Mouse (Mus musculus): ENCODE data around the gene Cdh20. TPM values are rescaled to one million over a fixed set of nuclear protein-coding genes. Genes with fewer than 3 reads are reported as not detected.

Gene Cdh20
- total RNA-seq, 2 experiments from 2014 or later: 0.08 TPM; not detected in 1

DNA sequence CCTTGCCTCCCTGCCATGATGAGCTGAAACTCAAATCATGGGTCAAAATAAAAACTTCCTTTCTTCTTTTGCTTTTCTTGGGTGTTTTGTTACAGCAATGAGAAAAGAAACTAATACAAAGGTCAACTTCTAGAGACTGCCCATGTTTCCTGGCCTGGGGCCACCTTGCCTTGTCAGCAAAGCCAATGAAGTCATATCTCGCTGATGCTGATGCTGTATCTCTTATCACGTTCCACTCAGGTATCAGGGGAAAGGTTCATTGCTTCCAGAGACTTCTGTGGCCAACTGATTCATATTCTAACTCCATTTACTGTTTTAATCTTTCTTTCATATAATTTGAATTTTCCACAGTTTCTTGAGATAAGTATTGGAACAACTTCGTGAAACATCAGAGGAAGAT, 273.3 kb downstream of the Cdh20 start:
- DNase-seq: no peak
